Mouse (Mus musculus): ENCODE measurements at regions not wholly inside any gene's neighbourhood (a gene's known extent, or its start where the extent isn't known, plus 50 kb on each side); places are given as distances from the start of the nearest gene placed in this dataset.

GRCm38 (mm10) chr1:61419839-61420238 lies 218.8 kb upstream of the Pard3b start:
- TF ChIP-seq POLR2A (IDR thresholded peaks at IDR 0.05; ENCODE audit: low read depth, low read length) (no peak), CTCF (IDR thresholded peaks at IDR 0.05; ENCODE audit: extremely low read depth, insufficient read depth, insufficient read length, insufficient replicate concordance) (no peak)
